Mouse (Mus musculus) embryo, embryonic 11 days (tissue): ENCODE data around the gene Ahnak.
"Not testable (repeated sequence)": the region's sequence is repeated elsewhere in the genome, so short reads cannot be mapped to it uniquely, and the experiment has no call there.

Experiments used
- DNase-seq: peaks from one replicate; pipeline ENCODE4 v3.0.0-alpha.2; 2015

Ahnak gene

DNA sequence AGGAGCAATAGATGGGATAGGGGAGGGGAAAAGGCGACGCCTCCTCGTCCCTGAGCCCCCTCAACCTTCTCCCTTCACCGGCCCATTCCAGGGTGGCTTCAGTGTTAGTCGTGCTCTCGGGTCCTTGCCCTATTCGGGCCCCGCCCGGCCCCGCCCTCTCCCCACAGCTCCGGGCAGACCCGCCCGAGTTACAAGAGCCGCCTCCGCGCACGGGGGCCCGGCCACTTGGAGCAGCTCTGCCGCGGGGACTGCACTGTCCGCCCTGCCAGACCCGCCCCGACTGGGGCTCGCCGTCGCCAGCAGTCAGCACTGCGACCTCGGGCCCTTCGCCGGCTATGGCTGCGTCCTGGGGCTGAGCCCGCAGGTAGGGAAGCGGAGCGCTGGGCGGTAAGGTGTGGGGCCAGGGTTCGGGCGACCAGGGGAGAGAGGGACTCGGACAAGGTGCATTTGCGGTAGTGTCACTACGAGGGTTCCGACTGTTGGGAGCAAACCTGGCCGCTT is at the start of gene Ahnak:
Gene Ahnak, plus strand, starts transcription at position 219 of the 501 bp plus-strand sequence.
- DNase-seq, result peak; percentile 77

DNA sequence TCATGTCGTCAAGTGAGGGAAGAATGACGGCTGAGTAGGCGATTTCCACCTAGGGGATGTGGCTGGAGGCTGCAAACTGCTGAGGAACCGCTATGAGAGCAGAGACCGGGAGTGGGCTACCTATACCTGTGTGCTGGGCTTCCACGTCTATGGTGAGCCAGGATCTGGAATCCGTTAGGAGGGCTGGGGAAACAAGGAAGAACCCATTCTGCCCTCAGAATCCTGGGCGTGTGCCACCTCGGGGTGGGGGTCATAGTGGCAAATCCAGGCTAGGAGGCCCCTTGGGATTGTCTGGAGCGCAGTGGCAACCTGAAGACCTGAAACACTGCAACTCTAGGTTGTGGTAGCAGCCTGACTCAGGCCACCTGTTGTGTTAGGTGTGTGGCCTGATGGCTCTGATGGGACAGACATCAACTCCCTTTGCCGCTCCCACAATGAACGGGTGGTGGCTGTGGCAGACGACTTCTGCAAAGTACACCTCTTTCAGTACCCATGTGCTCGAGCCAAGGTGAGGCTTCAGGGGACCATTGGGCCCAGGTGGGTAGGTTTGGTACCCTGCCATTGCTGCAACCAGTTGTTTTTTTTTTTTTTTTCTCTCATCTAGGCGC is 48.5 kb upstream of the Ahnak start:
- no peak for DNase-seq

- DNase-seq, result no peak
Measured at GRCm38 (mm10) chr19:8941136-8941514, 48.0 kb upstream of the Ahnak start.

DNA sequence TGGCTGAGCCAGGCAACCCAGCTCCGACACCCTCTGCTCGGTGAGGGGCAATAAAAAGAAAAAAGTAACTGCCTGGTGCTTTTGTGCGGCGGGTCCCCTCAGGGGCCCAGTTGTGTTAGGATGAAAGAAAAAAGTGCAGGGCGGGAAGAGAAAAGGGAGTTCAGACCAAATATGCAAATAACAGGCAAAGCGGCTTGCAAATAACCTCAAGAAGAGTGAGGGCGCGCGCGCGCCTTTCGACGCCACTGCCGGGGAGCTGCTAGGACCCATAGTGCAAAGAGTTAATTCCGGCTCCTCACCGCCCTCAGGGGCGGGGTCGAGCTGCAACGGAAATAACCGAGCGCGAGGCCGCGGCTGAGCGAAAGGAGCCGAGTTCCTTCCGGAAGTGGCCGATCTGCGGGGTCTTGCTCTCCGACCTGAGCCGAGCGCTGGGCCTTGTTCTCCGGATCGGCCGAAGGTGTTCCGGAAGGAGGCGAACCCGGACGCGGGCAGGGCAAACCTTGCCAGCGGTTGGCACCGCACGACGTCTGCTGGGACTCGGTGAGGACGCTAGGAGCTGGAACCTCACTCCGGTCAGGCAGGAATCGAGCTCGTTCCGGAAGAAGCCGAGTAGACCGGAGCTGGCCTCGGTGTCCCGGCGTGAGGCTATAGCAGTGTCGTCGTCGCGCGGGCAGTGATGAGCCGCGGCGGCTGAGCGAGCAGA is 47.4 kb upstream of the Ahnak start, which contains the start of gene Mta2:
Gene Mta2, plus strand, starts transcription at position 361 of the 703 bp plus-strand sequence.
- peak; percentile 99 for DNase-seq

- peak; percentile 65 for DNase-seq
Measured at GRCm38 (mm10) chr19:8942276-8942964, 46.7 kb upstream of the Ahnak start.

DNA sequence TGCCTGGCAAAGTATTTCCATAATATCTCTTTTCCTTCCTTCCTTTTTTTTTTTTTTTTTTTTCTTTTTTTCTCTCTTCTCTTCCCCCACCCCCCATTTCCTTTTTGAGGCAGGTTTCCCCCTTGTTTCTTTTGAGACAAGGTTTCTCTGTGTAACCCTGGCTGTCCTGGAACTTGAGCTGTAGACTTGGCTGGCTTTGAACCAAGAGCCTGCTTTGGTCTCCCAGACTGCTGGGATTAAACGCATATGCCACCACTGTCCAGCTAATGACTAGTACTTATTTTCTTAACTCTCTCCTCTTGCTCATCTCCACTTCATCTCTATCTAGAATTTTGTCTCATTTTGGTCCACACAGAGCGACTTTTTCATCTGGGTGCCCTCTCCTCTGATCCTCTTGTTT is 46.0 kb upstream of the Ahnak start:
- DNase-seq, result no peak

- DNase-seq, result no peak
Measured at GRCm38 (mm10) chr19:8944062-8944461, 45.0 kb upstream of the Ahnak start.

DNA sequence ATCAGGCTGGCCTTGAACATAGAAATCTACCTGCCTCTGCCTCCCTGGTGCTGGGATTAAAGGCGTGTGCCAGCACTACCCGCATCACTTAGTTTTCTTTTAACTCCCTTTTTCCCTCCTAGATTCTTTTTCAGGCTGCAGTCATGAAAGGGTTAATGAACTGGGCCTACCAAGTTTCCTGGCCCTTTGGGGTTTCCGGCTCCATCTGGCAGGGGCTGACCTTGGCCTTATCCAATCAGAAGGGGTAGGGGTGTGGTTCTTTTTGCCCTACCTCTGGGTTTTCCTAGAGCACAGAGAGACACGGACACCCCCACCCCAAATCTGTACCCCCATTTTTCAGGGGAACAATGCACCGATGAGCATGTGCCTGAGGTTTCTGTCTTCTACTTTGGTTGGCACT is 44.3 kb upstream of the Ahnak start:
- DNase-seq, result peak; percentile 82

DNA sequence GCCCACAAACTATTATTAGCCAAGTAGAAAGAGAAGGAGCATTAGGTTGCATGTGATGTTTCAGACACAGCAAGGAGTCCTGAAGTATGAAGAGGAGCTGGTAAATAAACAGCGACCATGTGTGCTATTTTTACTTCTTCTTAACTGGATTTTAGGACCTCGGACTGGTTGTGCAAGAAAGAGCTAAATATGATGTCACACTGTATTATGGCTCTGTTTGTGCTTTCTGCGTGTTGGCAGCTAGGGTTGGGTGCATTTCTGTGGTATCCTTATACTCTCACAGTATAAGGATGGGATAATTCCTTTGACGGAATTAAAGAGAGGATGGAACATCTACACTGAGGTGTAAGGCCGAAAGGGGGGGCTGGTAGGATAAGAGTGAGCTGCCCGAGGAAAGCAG is 43.8 kb upstream of the Ahnak start:
- DNase-seq, result no peak

DNA sequence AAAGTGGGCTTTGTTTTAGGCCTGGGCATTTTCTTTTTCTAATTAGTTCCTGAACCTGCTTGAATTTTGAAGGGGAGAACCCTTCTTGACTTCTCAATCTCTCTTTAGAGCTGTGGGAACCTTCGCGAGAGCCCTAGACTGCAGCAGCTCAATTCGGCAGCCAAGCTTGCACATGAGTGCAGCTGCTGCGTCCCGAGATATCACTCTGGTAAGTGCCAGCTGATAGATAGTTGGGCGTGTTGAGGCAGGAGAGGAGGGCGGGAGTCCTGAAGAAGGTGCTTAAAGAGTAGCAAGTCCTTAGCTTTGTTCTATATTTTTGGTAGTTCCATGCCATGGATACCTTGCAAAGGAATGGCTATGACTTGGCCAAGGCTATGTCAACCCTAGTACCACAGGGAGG is 42.2 kb upstream of the Ahnak start:
- DNase-seq, result no peak

GRCm38 (mm10) chr19:8950190-8950589 is 38.9 kb upstream of the Ahnak start:
- DNase-seq, result no peak

- no peak for DNase-seq
Measured at GRCm38 (mm10) chr19:8952241-8952640, 36.8 kb upstream of the Ahnak start.

DNA sequence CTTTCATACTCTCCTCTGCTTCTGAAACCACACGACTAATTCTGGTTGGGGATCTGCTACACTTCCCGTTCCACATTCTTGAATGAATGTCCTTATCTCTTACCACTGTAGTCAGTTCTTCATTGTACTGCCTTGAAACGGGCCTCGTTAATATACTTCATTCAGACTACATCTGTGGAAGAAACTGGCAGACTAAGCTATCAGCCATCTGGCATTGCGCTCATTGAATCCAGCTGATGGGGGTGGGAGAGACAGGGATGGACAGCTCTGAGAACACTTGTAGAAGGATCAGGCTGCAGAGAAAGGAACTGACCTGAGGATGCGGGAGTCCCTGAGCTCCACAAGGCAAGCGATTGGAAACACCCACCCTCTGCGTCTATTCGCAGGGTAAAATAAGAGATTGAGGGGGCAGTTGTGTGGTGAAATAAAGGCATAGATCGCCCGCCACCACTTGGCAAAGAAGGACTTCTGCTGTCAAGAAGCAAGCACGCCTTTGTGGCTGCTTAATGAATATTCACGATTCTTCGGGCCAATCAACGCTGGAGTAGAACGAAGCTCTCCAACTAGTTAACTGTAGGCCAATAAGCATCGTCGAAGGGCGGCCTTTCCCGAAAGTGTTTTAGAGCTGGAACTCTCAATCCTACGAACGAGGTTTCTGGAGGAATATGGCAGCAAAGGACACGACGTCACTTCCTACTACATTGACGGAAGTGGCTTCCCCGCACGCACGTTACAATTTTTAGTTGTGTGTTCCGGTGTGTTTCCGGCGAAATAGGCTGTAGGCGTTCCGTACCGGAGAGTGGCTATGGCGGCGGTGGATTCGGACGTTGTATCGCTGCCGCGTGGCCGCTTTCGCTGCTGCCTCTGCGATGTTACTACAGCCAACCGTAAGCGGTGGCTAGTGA is 35.7 kb upstream of the Ahnak start, which contains the start of gene Tut1:
Gene Tut1, plus strand, starts transcription at position 713 of the 905 bp plus-strand sequence.
- peak; percentile 97 for DNase-seq

DNA sequence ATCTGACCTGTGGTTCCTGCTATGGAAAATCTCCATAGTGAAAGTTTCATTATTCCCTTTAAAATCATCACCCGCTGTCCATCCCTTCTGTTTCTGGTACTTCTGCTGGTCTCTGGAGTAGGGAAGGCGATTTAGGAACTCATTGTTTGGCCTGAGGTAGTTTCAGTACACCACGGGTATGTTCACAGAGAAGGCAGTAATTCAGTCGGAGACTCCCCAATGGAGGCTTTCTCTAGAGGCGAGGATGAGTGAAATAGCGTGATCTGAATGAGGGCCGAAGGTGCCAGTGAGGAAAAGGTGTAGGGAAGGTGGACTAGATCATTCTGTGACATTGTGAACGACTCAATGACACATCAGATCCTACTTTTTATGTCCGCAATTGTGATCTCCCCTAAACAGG is 34.9 kb upstream of the Ahnak start:
- no peak for DNase-seq

DNA sequence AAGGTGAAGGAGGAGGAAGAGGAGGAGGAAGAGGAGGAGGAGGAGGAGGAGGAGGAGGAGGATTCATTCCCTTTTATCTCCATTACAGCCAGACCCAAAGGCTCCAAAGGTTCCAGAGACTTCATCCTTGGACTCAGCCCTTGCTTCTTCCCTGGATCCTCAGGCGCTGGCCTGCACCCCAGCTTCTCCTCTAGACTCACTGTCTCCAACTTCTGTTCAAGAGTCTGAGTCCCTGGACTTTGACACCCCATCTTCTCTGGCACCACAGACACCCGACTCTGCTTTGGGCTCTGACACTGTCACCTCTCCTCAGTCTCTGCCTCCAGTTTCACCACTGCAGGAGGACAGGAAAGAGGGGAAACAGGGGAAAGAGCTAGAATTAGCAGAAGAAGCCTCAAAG is 26.8 kb upstream of the Ahnak start:
- no peak for DNase-seq

- no peak for DNase-seq
Measured at GRCm38 (mm10) chr19:8965075-8965474, 24.0 kb upstream of the Ahnak start.

- no peak for DNase-seq
Measured at GRCm38 (mm10) chr19:8965771-8966170, 23.3 kb upstream of the Ahnak start.

DNA sequence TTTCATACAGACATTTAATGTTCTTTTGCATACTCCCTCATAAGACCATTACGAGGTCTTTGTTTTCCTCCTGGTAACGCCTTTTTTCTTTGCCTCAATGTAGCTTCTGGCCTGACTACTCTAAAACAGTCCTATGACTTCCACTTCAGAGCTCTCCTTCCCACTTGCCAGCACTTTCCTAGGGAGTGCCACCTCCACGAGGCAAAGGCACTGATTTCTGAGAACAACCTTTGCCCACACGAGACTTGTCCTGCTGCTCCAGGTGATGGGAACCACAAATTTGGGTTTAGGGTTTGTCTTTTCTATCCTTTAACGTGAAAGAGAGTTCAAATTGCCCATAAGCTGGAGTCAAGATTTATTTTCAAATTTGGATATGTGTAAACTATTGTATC is 22.9 kb upstream of the Ahnak start:
- DNase-seq, result no peak

DNA sequence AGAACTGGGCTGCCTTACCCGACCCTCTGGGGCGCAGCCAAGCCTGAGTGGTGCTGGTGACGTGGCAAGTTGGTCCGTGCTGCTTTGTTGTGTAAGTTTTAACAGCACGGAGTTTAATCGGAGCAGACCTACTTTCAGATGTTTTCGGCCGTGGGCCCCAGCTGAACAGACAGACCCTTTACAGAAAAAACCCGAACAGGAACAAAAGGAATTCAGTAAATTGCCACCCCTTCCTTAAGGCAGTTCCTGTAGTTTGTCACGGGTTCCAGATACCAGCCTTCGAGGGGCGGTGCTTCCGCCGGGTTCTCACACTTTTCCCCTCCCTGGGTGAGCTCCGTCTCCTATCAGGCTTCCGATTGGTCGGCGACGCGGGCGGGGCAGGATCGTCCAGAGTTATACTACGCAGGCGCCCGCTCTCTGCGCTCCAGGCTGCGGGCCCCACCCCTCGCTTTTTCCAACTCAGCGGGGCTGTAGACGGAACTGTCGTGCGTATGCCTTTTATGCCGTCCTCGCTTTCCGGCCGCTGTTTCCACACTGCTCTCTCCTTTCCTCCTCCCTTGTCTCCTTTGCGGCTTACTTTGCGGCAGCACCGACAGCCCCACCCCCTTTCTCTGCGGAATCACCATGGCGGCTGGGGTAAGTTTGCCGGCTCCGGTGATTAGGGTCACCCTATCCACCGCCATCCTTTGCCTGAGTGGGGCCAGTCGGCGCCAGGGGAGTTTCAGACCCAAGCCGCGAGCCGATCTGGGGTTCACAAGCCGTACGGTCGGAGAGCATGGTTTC is 22.3 kb upstream of the Ahnak start, which contains the start of gene Eef1g:
Gene Eef1g, plus strand, starts transcription at position 452 of the 783 bp plus-strand sequence.
- DNase-seq, result peak; percentile 99

GRCm38 (mm10) chr19:8967373-8967743 is 21.7 kb upstream of the Ahnak start:
- DNase-seq, result no peak

DNA sequence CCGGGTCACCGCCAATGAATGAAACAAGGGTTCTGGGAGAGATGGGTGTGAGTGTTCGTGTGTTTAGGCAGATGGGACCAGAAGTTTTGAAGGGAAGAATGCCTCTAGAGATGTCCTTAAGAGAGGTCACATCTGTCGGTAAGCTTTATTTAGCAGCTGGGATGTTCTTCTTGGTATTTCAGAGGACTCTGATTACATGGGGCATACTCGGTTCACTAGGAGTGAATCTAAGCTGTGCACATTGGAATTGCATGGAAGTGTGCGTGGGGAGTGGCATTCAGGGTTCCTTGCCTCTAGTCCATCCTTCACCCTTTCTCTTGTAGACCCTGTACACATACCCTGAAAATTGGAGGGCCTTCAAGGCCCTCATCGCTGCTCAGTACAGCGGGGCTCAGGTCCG is 21.2 kb upstream of the Ahnak start:
- no peak for DNase-seq

DNA sequence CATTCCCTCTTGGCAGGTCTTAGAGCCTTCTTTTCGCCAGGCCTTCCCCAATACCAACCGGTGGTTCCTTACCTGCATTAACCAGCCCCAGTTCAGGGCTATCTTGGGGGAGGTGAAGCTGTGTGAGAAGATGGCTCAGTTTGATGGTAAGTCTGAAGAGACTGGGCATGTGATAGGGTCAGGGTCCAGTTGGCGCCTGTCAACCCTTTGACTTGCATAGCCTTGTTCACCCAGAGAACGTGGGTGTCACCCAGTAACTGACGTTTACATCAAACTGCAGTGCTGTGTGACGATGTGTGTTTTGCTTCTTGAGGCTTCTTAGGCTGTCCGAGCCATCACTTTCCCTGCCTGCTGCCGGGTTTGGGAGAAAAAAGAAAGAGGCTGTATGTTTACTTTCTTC is 16.6 kb upstream of the Ahnak start:
- DNase-seq, result not testable (repeated sequence)
